Mouse (Mus musculus): ENCODE results near the gene Stk33.

GRCm38 (mm10) chr7:109266181-109266580 is 172.7 kb downstream of the Stk33 start:
- TF ChIP-seq CTCF (IDR thresholded peaks at IDR 0.05; ENCODE audit: low read depth, low read length) (no peak), TAL1 (conservative IDR thresholded peaks at IDR 0.05; ENCODE audit: low read depth, low read length) (no peak), GATA1 (IDR thresholded peaks at IDR 0.05; ENCODE audit: borderline replicate concordance, low read length) (no peak), POLR2AphosphoS5 (IDR thresholded peaks at IDR 0.05; ENCODE audit: insufficient replicate concordance, low read depth, low read length) (no peak)
